Mouse (Mus musculus) brain, embryonic 14.5 days (tissue): Measurements from ENCODE around the gene D5Ertd579e.

Source experiments
- CTCF ChIP-seq: fragments of 200-500 bp; IDR thresholded peaks from 2 replicates; pipeline ENCODE4 v1.5.1; 2012; ENCODE audit warnings: inconsistent platforms, mild to moderate bottlenecking, moderate library complexity, borderline replicate concordance; ENCODE audit not compliant: insufficient read depth, insufficient read length; ENCODE audit errors: extremely low read depth
- POLR2A ChIP-seq: fragments of 200-500 bp; IDR thresholded peaks from 2 replicates; pipeline ENCODE4 v1.6.1; 2012; ENCODE audit warnings: mild to moderate bottlenecking, inconsistent platforms, borderline replicate concordance; ENCODE audit not compliant: poor library complexity, insufficient read depth, insufficient read length, severe bottlenecking; ENCODE audit errors: extremely low read depth

- TF ChIP-seq POLR2A (no peak), CTCF (no peak)
Measured at GRCm38 (mm10) chr5:36733405-36733804, 37.6 kb upstream of the D5Ertd579e start.
